Mouse (Mus musculus): Measurements from ENCODE around the gene Pum1.

DNA sequence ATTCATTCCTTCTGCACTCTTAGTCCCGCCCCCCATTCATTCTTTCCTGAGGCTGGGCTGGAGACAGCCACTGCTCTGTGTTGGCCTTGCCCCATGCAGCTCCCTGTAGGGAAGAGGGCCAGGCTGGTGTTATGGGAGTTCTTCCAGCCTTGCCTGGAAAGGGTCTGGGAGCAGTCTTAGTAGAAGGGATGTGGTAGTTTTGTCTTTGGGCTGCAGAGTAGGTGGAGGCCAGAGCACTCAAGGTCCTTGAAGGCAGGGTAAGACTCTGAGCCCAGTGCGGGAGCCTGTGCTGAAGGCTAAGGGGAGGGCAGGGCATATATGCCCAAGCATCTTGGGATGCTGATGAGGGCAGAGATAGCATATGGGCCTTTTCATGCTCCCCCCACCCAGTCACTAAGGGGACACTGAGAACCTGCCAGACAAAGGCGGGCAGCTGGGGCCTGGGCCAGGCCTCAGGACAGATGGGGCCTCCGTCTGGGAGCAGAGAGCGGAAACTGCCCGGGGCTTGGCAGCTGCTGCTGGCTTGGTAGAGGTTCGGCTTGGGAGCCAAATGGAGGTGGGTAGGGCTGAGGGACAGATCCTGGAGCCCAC lies 141.7 kb downstream of the Pum1 start:
- TF ChIP-seq CTCF (IDR thresholded peaks at IDR 0.05; ENCODE audit: control insufficient read depth, insufficient read depth, low read length): no peak
- TF ChIP-seq POLR2A (IDR thresholded peaks at IDR 0.05; ENCODE audit: borderline replicate concordance, control insufficient read depth, low read depth, low read length): no peak
